Mouse (Mus musculus): ENCODE results near the gene Thap7.

DNA sequence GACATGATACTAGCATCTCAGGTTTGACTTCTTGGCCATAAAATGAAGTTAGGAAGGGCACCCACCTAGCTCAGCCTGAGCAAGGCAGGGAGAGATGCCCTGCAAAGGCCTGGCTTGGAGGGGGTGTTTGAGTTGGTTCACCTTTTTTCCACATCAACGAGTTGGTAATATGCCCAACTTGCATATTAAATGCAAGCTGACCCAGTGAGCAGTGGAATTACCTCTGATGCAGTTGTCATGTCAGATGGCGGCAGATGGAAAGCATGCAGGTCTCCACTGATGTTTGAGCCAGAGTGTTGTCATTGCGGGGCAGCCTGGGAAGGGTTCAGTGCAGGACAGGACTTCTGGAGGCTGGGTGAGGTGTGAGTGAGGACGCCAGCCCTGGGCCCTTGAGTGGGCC is 19.5 kb downstream of the Thap7 start:
- no peak for TF ChIP-seq POLR2A (IDR thresholded peaks at IDR 0.05; ENCODE audit: insufficient read depth, low read depth, low read length)
- no peak for TF ChIP-seq CTCF (IDR thresholded peaks at IDR 0.05)
- no peak for TF ChIP-seq EP300 (IDR thresholded peaks at IDR 0.05; ENCODE audit: insufficient read depth, low read depth, low read length)

Data from heart, adult 2 months (tissue).